Mouse (Mus musculus): Measurements from ENCODE around the gene Scgb1b3.

Scgb1b3 gene

DNA sequence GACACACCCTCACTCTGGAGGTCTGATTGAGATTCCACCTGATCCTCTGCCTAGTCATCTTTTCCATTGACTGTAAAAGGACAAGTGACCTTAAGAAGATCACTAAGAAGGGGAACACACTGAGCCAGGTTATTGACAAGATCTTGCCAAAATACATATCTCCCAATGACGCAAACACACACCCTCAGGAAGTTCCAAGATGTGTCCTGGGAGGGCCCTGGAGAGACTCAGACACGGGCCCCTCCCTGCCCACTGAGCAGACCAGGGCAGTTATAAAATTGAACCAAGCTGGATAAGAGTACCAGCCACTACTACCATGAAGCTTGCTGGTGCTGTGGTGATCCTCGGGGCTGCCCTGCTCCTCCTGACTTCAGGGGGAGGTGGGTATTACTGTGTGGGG is at the start of gene Scgb1b3:
TSS of gene Scgb1b3 (plus strand) at position 301 of the 400 bp plus-strand sequence.
- in situ Hi-C loops (cut with MboI, MseI), result no loop called here

DNA sequence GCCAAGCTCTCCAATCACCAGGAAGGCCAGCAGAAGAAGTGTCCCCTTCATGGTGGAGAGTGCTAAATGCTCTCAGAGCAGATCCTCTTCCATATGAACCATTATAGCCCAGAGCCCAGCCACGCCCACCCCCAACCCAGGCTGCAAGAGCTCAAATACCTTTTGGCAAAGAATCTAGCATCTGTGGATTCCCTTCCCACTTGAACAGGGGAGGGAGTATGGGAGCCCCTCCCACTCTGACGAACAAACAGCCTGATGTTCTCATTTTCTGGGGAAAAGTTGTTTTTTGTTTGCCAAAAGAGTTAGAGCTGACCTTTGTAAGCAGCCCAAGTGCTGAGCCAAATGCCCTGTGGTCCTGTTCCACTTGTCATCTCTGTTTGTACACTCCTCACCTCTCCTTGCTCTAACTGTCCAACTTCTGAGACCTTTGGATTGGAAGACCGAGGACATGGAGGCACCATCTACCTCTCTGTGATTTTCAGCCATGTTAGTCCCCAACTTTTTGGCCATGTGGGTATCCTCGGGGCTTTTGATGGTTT is 13.3 kb upstream of the Scgb1b3 start, which contains the start of gene Scgb2b3:
TSS of gene Scgb2b3 (minus strand) at position 51 of the 539 bp plus-strand sequence.
- in situ Hi-C loops (cut with MboI, MseI), result no loop called here

Data from T-helper 1 cell (primary cell).